Mouse (Mus musculus): ENCODE results near the gene Rbm45.
A peak's percentile ranks its signal among the peaks of the same experiment; 100 is the strongest.

Gene Rbm45

GRCm38 (mm10) chr2:76386531-76386930 is 16.7 kb downstream of the Rbm45 start:
- no peak for DNase-seq (ENCODE audit: low spot score)

- no peak for DNase-seq (ENCODE audit: low spot score)
Observed at GRCm38 (mm10) chr2:76400178-76400577, 30.4 kb downstream of the Rbm45 start.

- DNase-seq (ENCODE audit: low spot score), result no peak
Observed at GRCm38 (mm10) chr2:76405596-76406150, 35.9 kb downstream of the Rbm45 start.

GRCm38 (mm10) chr2:76406151-76406936 is 36.6 kb downstream of the Rbm45 start, which contains the start of gene Osbpl6:
TSS of gene Osbpl6 (plus strand) at chr2:76406508.
- peak; percentile 78 for DNase-seq (ENCODE audit: low spot score)

- DNase-seq (ENCODE audit: low spot score), result peak; percentile 81
Observed at GRCm38 (mm10) chr2:76406937-76407441, 37.2 kb downstream of the Rbm45 start.

- no peak for DNase-seq (ENCODE audit: low spot score)
Observed at GRCm38 (mm10) chr2:76409526-76409925, 39.7 kb downstream of the Rbm45 start.

GRCm38 (mm10) chr2:76409986-76410385 is 40.2 kb downstream of the Rbm45 start:
- DNase-seq (ENCODE audit: low spot score), result no peak

GRCm38 (mm10) chr2:76412924-76413323 is 43.1 kb downstream of the Rbm45 start:
- DNase-seq (ENCODE audit: low spot score), result no peak

- no peak for DNase-seq (ENCODE audit: low spot score)
Observed at GRCm38 (mm10) chr2:76417446-76418141, 47.8 kb downstream of the Rbm45 start.

GRCm38 (mm10) chr2:76418142-76418518 is 48.3 kb downstream of the Rbm45 start:
- no peak for DNase-seq (ENCODE audit: low spot score)

- no peak for DNase-seq (ENCODE audit: low spot score)
Observed at GRCm38 (mm10) chr2:76421411-76421924, 51.7 kb downstream of the Rbm45 start.

GRCm38 (mm10) chr2:76426816-76427215 is 57.0 kb downstream of the Rbm45 start:
- no peak for DNase-seq (ENCODE audit: low spot score)

GRCm38 (mm10) chr2:76429318-76429717 is 59.5 kb downstream of the Rbm45 start:
- DNase-seq (ENCODE audit: low spot score), result no peak

GRCm38 (mm10) chr2:76429855-76430254 is 60.1 kb downstream of the Rbm45 start:
- no peak for DNase-seq (ENCODE audit: low spot score)

- no peak for DNase-seq (ENCODE audit: low spot score)
Observed at GRCm38 (mm10) chr2:76430539-76430938, 60.8 kb downstream of the Rbm45 start.
